Comparison of ENCODE assay signal across 8 mouse cellular contexts in genomic region chr14:45364211-45365195, GRCm38 (mm10). TPM values are rescaled to one million over a fixed set of nuclear protein-coding genes. Genes with fewer than 3 reads are reported as not detected.
DNase-seq lines count a peak whose midpoint lies in the region; ATAC-seq and TF ChIP-seq lines count a peak whose summit lies in the region.
"Had no signal": no experiment of that assay in that cellular context is flagged by ENCODE, and none has a peak within 500 bp of the region (broad histone marks: within the 10 kb centered on the region; RNA-seq: fewer than 3 reads in every experiment).

No protein-coding gene starts in this region.

- no peak for TF ChIP-seq CTCF in layer of hippocampus, adult 2 months (conservative IDR thresholded peaks at IDR 0.05)

- no peak overlapping the region for H3K9ac ChIP-seq in midbrain, embryonic 12.5 days (replicated peaks)
- no peak overlapping the region for H3K9ac ChIP-seq in liver, embryonic 11.5 days (ENCODE audit: low read depth, low read length)
- H3K9ac ChIP-seq: embryonic facial prominence, embryonic 15.5 days had no signal

- WGBS in midbrain, embryonic 12.5 days = 71% methylated on average over 16 of the region's 16 CpGs
- WGBS in liver, embryonic 11.5 days = 86% methylated on average over 16 of the region's 16 CpGs

- peaks cover 12% of the 10 kb centered on the region for H3K36me3 ChIP-seq in midbrain, embryonic 12.5 days
- H3K36me3 ChIP-seq in liver, embryonic 11.5 days (ENCODE audit: control insufficient read depth, insufficient read depth, low read length) = peaks cover 4% of the 10 kb centered on the region

- no peaks in the 10 kb centered on the region for H3K4me1 ChIP-seq in midbrain, embryonic 12.5 days
- H3K4me1 ChIP-seq in liver, embryonic 11.5 days (replicated peaks; ENCODE audit: control insufficient read depth, insufficient read depth, low read length) = peaks cover 4% of the 10 kb centered on the region; the same call in 1 of the 2 replicates
- H3K4me1 ChIP-seq: embryonic facial prominence, embryonic 15.5 days had no signal

- no peak overlapping the region for H3K27ac ChIP-seq in layer of hippocampus, adult 2 months
- 0 out of 2 replicates have a peak overlapping the region, but pooled peaks have one; percentile 6 for H3K27ac ChIP-seq in midbrain, embryonic 12.5 days (replicated peaks)
- H3K27ac ChIP-seq in liver, embryonic 11.5 days (ENCODE audit: low read depth, low read length) = no peak overlapping the region
- H3K27ac ChIP-seq: embryonic facial prominence, embryonic 15.5 days had no signal

- no peaks in the 10 kb centered on the region for H3K9me3 ChIP-seq in midbrain, embryonic 12.5 days
- peaks cover 2% of the 10 kb centered on the region; the same call in 1 of the 2 replicates for H3K9me3 ChIP-seq in liver, embryonic 11.5 days (ENCODE audit: control insufficient read depth, low read length)
- H3K9me3 ChIP-seq: embryonic facial prominence, embryonic 15.5 days had no signal

- DNase-seq in layer of hippocampus, postnatal 10 days (ENCODE audit: low spot score in 2 of 2) = peak; percentile 36 to 42
- DNase-seq in layer of hippocampus, adult 2 months (ENCODE audit: low spot score in 2 of 2) = no peak
- peak; percentile 69 to 81 for DNase-seq in cerebellum, adult 18-20 months
- DNase-seq in gastrocnemius, adult 8-10 months (ENCODE audit: low spot score in 2 of 2) = peak; percentile 31 to 67
- no peak for DNase-seq in liver, embryonic 11.5 days (ENCODE audit: low spot score)
- DNase-seq in c-Kit-positive CD71-positive TER-119-positive erythroid progenitor cells, embryonic 14.5 days (ENCODE audit: low spot score) = no peak

- no peak for ATAC-seq in midbrain, embryonic 12.5 days (ENCODE audit: low FRiP score, low read depth)
- no peak for ATAC-seq in liver, embryonic 11.5 days (replicated peaks; ENCODE audit: low FRiP score)

- H3K27me3 ChIP-seq in midbrain, embryonic 12.5 days = no peaks in the 10 kb centered on the region
- H3K27me3 ChIP-seq in liver, embryonic 11.5 days (replicated peaks; ENCODE audit: control insufficient read depth, insufficient read depth, low read length) = no peaks in the 10 kb centered on the region
- H3K27me3 ChIP-seq: embryonic facial prominence, embryonic 15.5 days had no signal

- no peak overlapping the region for H3K4me2 ChIP-seq in midbrain, embryonic 12.5 days (replicated peaks)
- no peak overlapping the region for H3K4me2 ChIP-seq in liver, embryonic 11.5 days
- H3K4me2 ChIP-seq: embryonic facial prominence, embryonic 15.5 days had no signal

- no peak overlapping the region for H3K4me3 ChIP-seq in layer of hippocampus, adult 2 months
- H3K4me3 ChIP-seq in midbrain, embryonic 12.5 days = no peak overlapping the region
- no peak overlapping the region for H3K4me3 ChIP-seq in liver, embryonic 11.5 days (ENCODE audit: low read depth, low read length)
- H3K4me3 ChIP-seq: embryonic facial prominence, embryonic 15.5 days had no signal

RNA-seq across cellular contexts. Expression of gene Styx, which starts 13.6 kb away (rescaled TPM):
- total RNA-seq in layer of hippocampus, postnatal 10 days (2021) = 10 to 100 TPM; 19.1 to 20.1 TPM
- 10 to 100 TPM; 14.7 to 16.7 TPM for total RNA-seq in layer of hippocampus, adult 2 months (2021)
- total RNA-seq in gastrocnemius, adult 8-10 months (2022) = 100 to 1,000 TPM in 1 of 4 experiments, 10 to 100 TPM in 3; 78.0 to 102 (median 92.9) TPM
- polyA plus RNA-seq in midbrain, embryonic 12.5 days (2016; fragmentation: Nextera tagmentation; extraction: Ambion mirVana) = 46.8 and 50.2 TPM in 2 replicates
- polyA plus RNA-seq in liver, embryonic 11.5 days (2014; fragmentation: Nextera tagmentation; extraction: Ambion mirVana) = 40.1 and 46.9 TPM in 2 replicates

RNA-seq across cellular contexts. Expression of gene Psmc6, which starts 34.9 kb away (rescaled TPM):
- 100 to 1,000 TPM; 102 to 112 TPM for total RNA-seq in layer of hippocampus, postnatal 10 days (2021)
- 10 to 100 TPM; 98.8 to 99.6 TPM for total RNA-seq in layer of hippocampus, adult 2 months (2021)
- 100 to 1,000 TPM in 1 of 4 experiments, 10 to 100 TPM in 3; 91.2 to 102 (median 96.4) TPM for total RNA-seq in gastrocnemius, adult 8-10 months (2022)
- 210 and 214 TPM in 2 replicates for polyA plus RNA-seq in midbrain, embryonic 12.5 days (2016; fragmentation: Nextera tagmentation; extraction: Ambion mirVana)
- 178 and 191 TPM in 2 replicates for polyA plus RNA-seq in liver, embryonic 11.5 days (2014; fragmentation: Nextera tagmentation; extraction: Ambion mirVana)

RNA-seq across cellular contexts. Expression of gene Gnpnat1, which starts 40.2 kb away (rescaled TPM):
- total RNA-seq in layer of hippocampus, postnatal 10 days (2021) = 10 to 100 TPM; 14.9 to 15.9 TPM
- 10 to 100 TPM; 18.4 to 19.3 TPM for total RNA-seq in layer of hippocampus, adult 2 months (2021)
- 10 to 100 TPM in 1 of 4 experiments, 1 to 10 TPM in 3; 7.2 to 10.8 (median 9.7) TPM for total RNA-seq in gastrocnemius, adult 8-10 months (2022)
- polyA plus RNA-seq in midbrain, embryonic 12.5 days (2016; fragmentation: Nextera tagmentation; extraction: Ambion mirVana) = 34.1 and 35.0 TPM in 2 replicates
- polyA plus RNA-seq in liver, embryonic 11.5 days (2014; fragmentation: Nextera tagmentation; extraction: Ambion mirVana) = 49.7 and 51.5 TPM in 2 replicates

RNA-seq across cellular contexts. Expression of gene Ero1l, which starts 45.9 kb away (rescaled TPM):
- 10 to 100 TPM; 23.4 to 25.5 TPM for total RNA-seq in layer of hippocampus, postnatal 10 days (2021)
- total RNA-seq in layer of hippocampus, adult 2 months (2021) = 10 to 100 TPM; 30.9 to 37.6 TPM
- total RNA-seq in gastrocnemius, adult 8-10 months (2022) = 1 to 10 TPM; 5.5 to 9.3 (median 7.5) TPM
- 33.4 and 33.5 TPM in 2 replicates for polyA plus RNA-seq in midbrain, embryonic 12.5 days (2016; fragmentation: Nextera tagmentation; extraction: Ambion mirVana)
- 64.4 and 78.9 TPM in 2 replicates for polyA plus RNA-seq in liver, embryonic 11.5 days (2014; fragmentation: Nextera tagmentation; extraction: Ambion mirVana)

Comparison
In these comparisons a context has a peak if more than half of its experiments do, and no peak if none do; other contexts are left out.
1. DNase-seq: peak in layer of hippocampus, postnatal 10 days (2 of 2), cerebellum, adult 18-20 months (2 of 2) and gastrocnemius, adult 8-10 months (2 of 2); none in layer of hippocampus, adult 2 months (0 of 2), liver, embryonic 11.5 days (single experiment) and c-Kit-positive CD71-positive TER-119-positive erythroid progenitor cells, embryonic 14.5 days (single experiment).